Mouse (Mus musculus) liver, embryonic 14.5 days (tissue): ENCODE results near the gene Nit2.

ENCODE experiments used
- CTCF ChIP-seq: IDR thresholded peaks from 2 replicates; pipeline ENCODE4 v1.5.1; 2016; ENCODE audit warnings: antibody characterized with exemption, low read depth, control low read depth
- EP300 ChIP-seq: IDR thresholded peaks from 2 replicates; pipeline ENCODE4 v1.6.1; 2016; ENCODE audit warnings: antibody characterized with exemption, low read depth

GRCm38 (mm10) chr16:57121816-57122415, 45.2 kb downstream of the Nit2 start:
- no peak for TF ChIP-seq CTCF
- no peak for TF ChIP-seq EP300
